Mouse (Mus musculus) forebrain, embryonic 14.5 days (tissue): ENCODE data around the gene Aco2. TPM values are rescaled to one million over a fixed set of nuclear protein-coding genes. Genes with fewer than 3 reads are reported as not detected.
"Not testable (repeated sequence)": the region's sequence is repeated elsewhere in the genome, so short reads cannot be mapped to it uniquely, and the experiment has no call there.

Source experiments
- ATAC-seq: fragments of 200-750 bp; cut with Nextera tagmentation; 2 replicates; pipeline ENCODE4 v1.8.0; 2017; ENCODE audit warnings: mild to moderate bottlenecking, moderate library complexity
- DNase-seq: peaks from one replicate; pipeline ENCODE4 v3.0.0-alpha.2; 2015; ENCODE audit warnings: low spot score
- H3K27ac ChIP-seq: fragments of 300-500 bp; sonication (generic); 2 replicates; pipeline ENCODE4 v1.5.1; 2014; ENCODE audit warnings: low read depth, mild to moderate bottlenecking, control low read depth, low read length, moderate library complexity
- H3K27me3 ChIP-seq: fragments of 300-500 bp; sonication (generic); replicated peaks from 2 replicates; pipeline ENCODE4 v1.6.1; 2014; ENCODE audit warnings: low read length, control low read depth, mixed read lengths; ENCODE audit not compliant: control insufficient read depth, insufficient read depth
- H3K36me3 ChIP-seq: fragments of 300-500 bp; sonication (generic); 2 replicates; pipeline ENCODE4 v1.6.1; 2014; ENCODE audit warnings: low read length, control low read depth; ENCODE audit not compliant: control insufficient read depth, insufficient read depth
- H3K4me1 ChIP-seq: fragments of 300-500 bp; sonication (generic); 2 replicates; pipeline ENCODE4 v1.6.1; 2014; ENCODE audit warnings: antibody characterized with exemption, low read length, control low read depth; ENCODE audit not compliant: control insufficient read depth, insufficient read depth
- H3K4me2 ChIP-seq: fragments of 300-500 bp; sonication (generic); 2 replicates; pipeline ENCODE4 v1.6.1; 2014; ENCODE audit warnings: mild to moderate bottlenecking, control low read depth, low read length
- H3K4me3 ChIP-seq: fragments of 300-500 bp; sonication (generic); 2 replicates; pipeline ENCODE4 v1.5.1; 2014; ENCODE audit warnings: low read depth, low read length, control low read depth
- H3K9ac ChIP-seq: fragments of 300-500 bp; sonication (generic); 2 replicates; pipeline ENCODE4 v1.6.1; 2014; ENCODE audit warnings: mild to moderate bottlenecking, low read length, control low read depth, moderate library complexity
- H3K9me3 ChIP-seq: fragments of 300-500 bp; sonication (generic); replicated peaks from 2 replicates; pipeline ENCODE4 v1.6.1; 2016; ENCODE audit warnings: low read length, control low read depth, mixed read lengths; ENCODE audit not compliant: control insufficient read depth
- WGBS: fragments of 180-500 bp; shearing (Covaris S2); extraction: QIAGEN DNeasy Blood & Tissue Kit; methylation state at CpG from one replicate; pipeline ENCODE4 v1.1.7; 2014; 5-methylcytosine and 5-hydroxymethylcytosine counted together
- polyA plus RNA-seq: library from polyadenylated mRNA; unstranded; fragments of >200 nt; fragmentation: Nextera tagmentation; extraction: Ambion mirVana; gene quantifications from 2 replicates; pipeline ENCODE4 v1.2.1, GENCODE M21; 2014

Aco2 gene
- polyA plus RNA-seq, 1 experiment from 2014 or later, result 204 TPM

DNA sequence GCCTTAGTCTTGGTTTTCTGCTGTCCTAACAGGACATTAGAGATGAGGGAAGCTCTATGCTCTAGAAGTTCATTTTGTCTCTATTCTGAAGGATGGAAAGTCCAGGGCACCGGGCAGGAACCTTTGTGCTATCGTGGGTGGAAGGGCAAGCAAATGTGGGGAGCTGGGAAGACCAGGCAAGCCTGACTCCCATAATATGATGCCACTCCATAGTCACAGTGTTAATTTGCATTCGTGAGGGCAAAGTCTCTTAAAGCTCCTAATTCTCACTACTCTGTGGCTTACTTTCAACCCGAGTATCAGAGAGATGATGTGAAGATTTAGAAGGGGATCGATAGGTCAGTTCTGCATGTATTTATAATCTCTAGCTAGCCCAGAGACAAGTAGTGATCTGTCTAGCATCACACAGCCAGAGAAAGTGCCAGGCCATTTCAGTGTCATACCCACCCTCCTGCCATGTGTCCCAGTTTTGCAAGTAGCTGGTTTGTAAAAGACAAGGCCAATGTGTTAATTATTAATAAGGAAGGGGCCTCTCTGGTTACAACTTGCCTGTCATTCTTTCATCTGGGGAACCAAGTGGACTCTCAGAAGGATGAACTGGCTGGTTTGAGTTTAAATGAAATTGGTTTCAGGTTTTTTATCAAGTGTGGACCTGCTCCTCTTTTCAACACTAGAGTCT lies 25.6 kb downstream of the Aco2 start:
- Histone ChIP-seq H3K4me3 (no peak overlapping the region), H3K27me3 (no peaks in the 10 kb centered on the region), H3K4me2 (no peak overlapping the region), H3K36me3 (peaks cover 66% of the 10 kb centered on the region), H3K27ac (no peak overlapping the region), H3K9me3 (no peaks in the 10 kb centered on the region), H3K9ac (no peak overlapping the region), H3K4me1 (no peaks in the 10 kb centered on the region)
- 92% methylated on average over 5 of the region's 5 CpGs for WGBS
- DNase-seq (no peak), ATAC-seq (no peak)

DNA sequence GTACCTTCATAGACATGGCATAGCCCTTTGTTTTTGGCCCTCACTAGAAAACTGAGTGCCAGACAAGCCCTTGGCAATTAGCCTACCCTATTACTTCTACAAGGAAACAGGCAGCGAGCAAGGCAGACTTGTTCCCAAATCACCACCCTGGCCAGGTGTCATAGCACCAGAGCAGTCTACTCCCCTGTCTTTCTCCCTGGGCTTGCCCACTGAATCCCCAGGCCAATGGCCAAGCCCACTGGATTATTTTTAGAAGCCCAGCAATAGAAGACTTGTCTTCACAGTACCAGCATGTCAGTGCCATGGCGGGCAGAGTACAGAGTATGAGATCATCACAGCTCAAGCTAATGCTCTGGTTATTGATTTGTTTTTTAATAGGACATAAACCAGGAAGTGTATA lies 26.6 kb downstream of the Aco2 start:
- Histone ChIP-seq H3K9ac (no peak overlapping the region), H3K9me3 (no peaks in the 10 kb centered on the region), H3K4me3 (no peak overlapping the region), H3K27me3 (no peaks in the 10 kb centered on the region), H3K4me2 (no peak overlapping the region), H3K36me3 (peaks cover 75% of the 10 kb centered on the region), H3K27ac (no peak overlapping the region), H3K4me1 (no peaks in the 10 kb centered on the region)
- WGBS, result 85% methylated on average over 2 of the region's 2 CpGs
- no peak for ATAC-seq
- DNase-seq, result no peak

DNA sequence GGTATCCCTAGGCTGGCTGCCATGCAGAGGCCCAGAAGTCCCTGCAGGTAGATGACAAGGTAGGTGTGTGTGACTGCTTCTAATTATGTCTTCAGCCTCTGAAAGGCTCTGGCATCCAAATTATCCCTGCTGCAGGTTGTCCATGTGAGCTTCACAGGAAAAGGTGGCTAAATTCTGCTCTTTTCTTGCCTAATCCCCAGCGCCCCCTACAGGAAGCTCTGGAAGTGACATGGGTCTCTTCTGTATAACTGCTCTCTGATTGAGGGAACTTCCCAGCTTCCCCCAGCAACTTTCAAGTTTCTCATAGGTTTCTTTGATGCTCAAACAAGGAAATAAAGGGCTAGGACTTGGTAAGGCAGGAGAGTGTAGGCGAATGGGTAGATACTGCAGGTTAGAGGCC lies 32.8 kb downstream of the Aco2 start:
- ATAC-seq, result no peak
- Histone ChIP-seq H3K4me2 (no peak overlapping the region), H3K9ac (no peak overlapping the region), H3K36me3 (peaks cover 96% of the 10 kb centered on the region), H3K27me3 (no peaks in the 10 kb centered on the region), H3K4me1 (no peaks in the 10 kb centered on the region), H3K9me3 (no peaks in the 10 kb centered on the region), H3K27ac (no peak overlapping the region), H3K4me3 (no peak overlapping the region)
- peak; percentile 76 for DNase-seq
- WGBS, result 36% methylated on average over 2 of the region's 2 CpGs

DNA sequence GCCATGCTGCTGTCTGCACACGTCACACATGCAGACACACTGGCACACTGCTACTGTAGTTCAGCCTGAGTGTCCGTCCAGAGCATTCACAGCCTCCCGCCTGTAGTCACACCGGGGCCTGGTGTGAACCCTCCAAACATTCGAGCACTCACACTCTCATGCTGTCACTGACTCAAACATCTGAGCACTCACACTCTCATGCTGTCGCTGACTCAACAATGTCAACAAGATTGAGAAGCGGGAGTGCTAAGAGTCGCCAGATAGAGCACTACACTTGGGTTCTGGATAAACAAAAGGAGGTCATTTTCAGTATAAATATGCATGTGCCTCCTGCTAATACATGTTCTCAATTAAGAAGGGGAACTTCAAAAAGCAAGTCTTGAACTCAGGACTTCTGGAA lies 35.8 kb downstream of the Aco2 start:
- no peaks in the 10 kb centered on the region for H3K27me3 ChIP-seq
- H3K4me2 ChIP-seq, result no peak overlapping the region
- no peak overlapping the region for H3K9ac ChIP-seq
- H3K9me3 ChIP-seq, result no peaks in the 10 kb centered on the region
- no peak for ATAC-seq
- WGBS, result 95% methylated on average over 8 of the region's 8 CpGs
- no peaks in the 10 kb centered on the region for H3K4me1 ChIP-seq
- H3K27ac ChIP-seq, result no peak overlapping the region
- peaks cover 97% of the 10 kb centered on the region for H3K36me3 ChIP-seq
- no peak overlapping the region for H3K4me3 ChIP-seq
- DNase-seq, result no peak

DNA sequence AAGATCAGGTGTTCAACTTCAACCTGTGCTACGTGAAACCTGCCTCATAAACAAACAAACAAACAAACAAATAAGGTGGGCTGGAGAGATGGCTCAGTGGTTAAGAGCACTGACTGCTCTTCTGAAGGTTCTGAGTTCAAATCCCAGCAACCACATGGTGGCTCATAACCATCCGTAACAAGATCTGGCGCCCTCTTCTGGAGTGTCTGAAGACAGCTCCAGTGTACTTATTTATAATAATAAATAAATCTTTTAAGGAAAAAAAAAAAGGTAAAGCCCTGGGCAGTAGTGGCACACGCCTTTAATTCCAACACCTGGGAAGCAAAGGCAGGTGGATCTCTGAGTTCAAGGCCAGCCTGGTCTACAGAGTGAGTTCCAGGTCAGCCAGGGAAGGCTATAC lies 36.7 kb downstream of the Aco2 start:
- H3K27me3 ChIP-seq, ATAC-seq, H3K9ac ChIP-seq, H3K4me1 ChIP-seq, H3K9me3 ChIP-seq, DNase-seq, H3K4me3 ChIP-seq, H3K27ac ChIP-seq, H3K4me2 ChIP-seq: not testable (repeated sequence)
- WGBS, result 87% methylated on average over 4 of the region's 4 CpGs
- peaks cover 97% of the 10 kb centered on the region for H3K36me3 ChIP-seq

DNA sequence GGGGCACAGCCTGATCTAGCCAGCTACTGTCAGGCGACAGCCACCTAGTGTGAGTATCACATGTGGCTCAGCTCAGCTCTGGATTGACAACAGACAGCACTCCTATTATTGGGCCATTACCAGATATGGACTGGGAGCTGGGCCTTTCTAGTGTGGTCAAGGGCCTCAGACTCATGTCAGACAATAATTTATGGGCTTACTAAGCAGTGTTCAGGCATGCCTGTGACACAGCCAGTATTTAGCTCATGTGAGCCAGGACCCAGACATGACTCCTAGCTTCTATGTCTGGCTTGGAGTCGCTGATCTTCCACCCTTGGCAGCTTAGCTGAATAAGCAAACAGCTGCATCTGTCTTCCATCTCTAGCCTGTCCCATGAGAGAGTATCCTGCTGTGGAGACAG lies 40.4 kb downstream of the Aco2 start:
- DNase-seq, result no peak
- Histone ChIP-seq H3K27ac (no peak overlapping the region), H3K27me3 (no peaks in the 10 kb centered on the region), H3K9me3 (no peaks in the 10 kb centered on the region), H3K4me2 (no peak overlapping the region), H3K36me3 (peaks cover 97% of the 10 kb centered on the region), H3K4me1 (no peaks in the 10 kb centered on the region), H3K9ac (no peak overlapping the region), H3K4me3 (no peak overlapping the region)
- ATAC-seq, result no peak
- WGBS, result 91% methylated on average over 2 of the region's 2 CpGs

DNA sequence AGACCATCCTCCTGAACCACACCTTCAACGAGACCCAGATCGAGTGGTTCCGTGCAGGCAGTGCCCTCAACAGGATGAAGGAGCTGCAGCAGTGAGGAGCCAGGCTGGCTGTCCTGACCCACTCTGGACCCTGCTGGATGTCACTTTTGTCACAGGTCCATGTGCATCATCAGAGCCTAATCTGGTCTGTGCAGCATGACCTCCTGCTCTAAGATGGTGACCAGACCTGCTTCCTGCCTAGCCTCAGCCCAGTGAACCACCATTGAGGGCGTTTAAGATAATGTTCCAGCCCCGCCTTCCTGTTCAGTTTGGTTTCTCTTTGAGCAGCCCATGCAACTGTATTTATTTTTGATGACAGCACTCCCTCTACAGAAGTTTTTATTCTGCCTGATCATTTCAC lies 42.6 kb downstream of the Aco2 start:
- Histone ChIP-seq H3K27ac (no peak overlapping the region), H3K27me3 (no peaks in the 10 kb centered on the region), H3K4me2 (no peak overlapping the region), H3K9me3 (no peaks in the 10 kb centered on the region), H3K9ac (no peak overlapping the region), H3K4me1 (no peaks in the 10 kb centered on the region), H3K36me3 (peaks cover 88% of the 10 kb centered on the region), H3K4me3 (no peak overlapping the region)
- 91% methylated on average over 5 of the region's 5 CpGs for WGBS
- DNase-seq, result no peak
- ATAC-seq, result no peak

DNA sequence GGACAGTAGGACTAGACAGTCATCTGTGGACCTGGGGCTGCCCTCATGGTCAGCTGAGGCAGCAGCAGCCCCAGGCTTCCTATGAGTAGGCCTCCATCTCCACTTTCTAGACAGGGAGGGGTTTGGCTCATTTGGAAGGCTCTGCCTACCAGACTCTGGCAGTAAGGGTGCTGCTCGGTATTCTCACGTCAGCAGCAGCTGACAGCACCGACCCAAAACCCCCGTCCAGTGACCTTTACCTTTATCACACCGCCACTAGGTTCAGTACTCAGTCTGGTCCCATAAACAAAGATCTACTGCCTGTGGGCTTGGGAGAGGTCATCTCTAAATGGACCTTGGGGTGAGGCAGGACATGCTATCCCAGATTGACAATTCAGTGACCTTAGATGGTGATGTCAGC lies 43.6 kb downstream of the Aco2 start:
- Histone ChIP-seq H3K27ac (no peak overlapping the region), H3K27me3 (no peaks in the 10 kb centered on the region), H3K4me2 (no peak overlapping the region), H3K9me3 (no peaks in the 10 kb centered on the region), H3K4me1 (no peaks in the 10 kb centered on the region), H3K36me3 (peaks cover 79% of the 10 kb centered on the region), H3K9ac (no peak overlapping the region), H3K4me3 (no peak overlapping the region)
- ATAC-seq, result no peak
- no peak for DNase-seq
- WGBS, result 85% methylated on average over 5 of the region's 5 CpGs

DNA sequence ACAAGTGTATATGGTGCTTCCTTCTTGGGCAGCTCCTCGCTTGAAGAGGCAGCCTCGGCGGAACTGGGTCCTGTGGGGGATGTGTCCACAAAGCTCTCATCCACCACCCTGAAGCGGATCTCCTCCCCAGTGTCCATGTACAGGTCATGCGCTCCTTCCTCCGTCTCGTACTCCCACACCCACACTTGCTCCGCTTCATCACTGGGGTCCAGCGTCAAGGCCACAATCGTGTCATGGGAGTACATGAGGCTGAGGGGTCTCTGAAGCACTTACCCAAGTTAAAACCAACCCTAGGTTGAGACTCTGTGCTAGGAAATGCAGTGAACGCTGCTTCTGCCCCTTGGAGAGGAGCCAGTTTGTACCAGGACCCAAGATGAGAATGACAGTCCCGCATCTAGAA lies 45.1 kb downstream of the Aco2 start:
- DNase-seq (no peak), ATAC-seq (no peak)
- H3K27ac ChIP-seq, result no peak overlapping the region
- H3K9me3 ChIP-seq, result no peaks in the 10 kb centered on the region
- peaks cover 68% of the 10 kb centered on the region for H3K36me3 ChIP-seq
- no peak overlapping the region for H3K9ac ChIP-seq
- H3K27me3 ChIP-seq, result no peaks in the 10 kb centered on the region
- 88% methylated on average over 12 of the region's 12 CpGs for WGBS
- no peaks in the 10 kb centered on the region for H3K4me1 ChIP-seq
- H3K4me3 ChIP-seq, result no peak overlapping the region
- H3K4me2 ChIP-seq, result no peak overlapping the region
